Mouse (Mus musculus) small intestine, adult 2 months (tissue): Measurements from ENCODE around the gene Tnik.

Source experiments
- CTCF ChIP-seq: fragments of 200-500 bp; IDR thresholded peaks from 2 replicates; pipeline ENCODE4 v1.5.1; 2012; ENCODE audit warnings: low read depth, mild to moderate bottlenecking, control low read depth, inconsistent platforms, low read length, moderate library complexity, mixed read lengths; ENCODE audit not compliant: insufficient replicate concordance, insufficient read length; ENCODE audit errors: extremely low read depth
- POLR2A ChIP-seq: fragments of 200-500 bp; IDR thresholded peaks from 2 replicates; pipeline ENCODE4 v1.6.1; 2012; ENCODE audit warnings: low read depth, mild to moderate bottlenecking, control low read depth, inconsistent platforms, low read length, moderate library complexity

GRCm38 (mm10) chr3:28262371-28263001 lies 528 bp upstream of the Tnik start:
- TF ChIP-seq POLR2A (no peak), CTCF (0 out of 2 replicates have a peak, but pooled peaks have one; percentile 11)
